Mouse (Mus musculus) midbrain, embryonic 16.5 days (tissue): ENCODE data around the gene Gm45753. TPM values are rescaled to one million over a fixed set of nuclear protein-coding genes. Genes with fewer than 3 reads are reported as not detected.
"Not testable (repeated sequence)": the region's sequence is repeated elsewhere in the genome, so short reads cannot be mapped to it uniquely, and the experiment has no call there.

Experiments
- ATAC-seq: fragments of 200-750 bp; cut with Nextera tagmentation; 2 replicates; pipeline ENCODE4 v1.8.0; 2017; ENCODE audit warnings: moderate TSS enrichment
- H3K27ac ChIP-seq: fragments of 300-500 bp; sonication (generic); 2 replicates; pipeline ENCODE4 v1.5.1; 2014; ENCODE audit warnings: mild to moderate bottlenecking, low read length, mixed read lengths
- H3K27me3 ChIP-seq: fragments of 300-500 bp; sonication (generic); 2 replicates; pipeline ENCODE4 v1.6.1; 2014; ENCODE audit warnings: low read depth, low read length, mixed read lengths; ENCODE audit not compliant: control insufficient read depth, insufficient read depth
- H3K36me3 ChIP-seq: fragments of 300-500 bp; sonication (generic); 2 replicates; pipeline ENCODE4 v1.6.1; 2014; ENCODE audit warnings: mild to moderate bottlenecking, low read length, moderate library complexity, mixed read lengths; ENCODE audit not compliant: control insufficient read depth, insufficient read depth
- H3K4me1 ChIP-seq: fragments of 300-500 bp; sonication (generic); 2 replicates; pipeline ENCODE4 v1.6.1; 2014; ENCODE audit warnings: mild to moderate bottlenecking, low read length, mixed read lengths; ENCODE audit not compliant: control insufficient read depth, insufficient read depth
- H3K4me2 ChIP-seq: fragments of 300-500 bp; sonication (generic); 2 replicates; pipeline ENCODE4 v1.6.1; 2014; ENCODE audit warnings: mild to moderate bottlenecking, low read length, mixed read lengths
- H3K4me3 ChIP-seq: fragments of 300-500 bp; sonication (generic); 2 replicates; pipeline ENCODE4 v1.5.1; 2014; ENCODE audit warnings: low read depth, mild to moderate bottlenecking, low read length, moderate library complexity, mixed read lengths
- H3K9ac ChIP-seq: fragments of 300-500 bp; sonication (generic); 2 replicates; pipeline ENCODE4 v1.6.1; 2014; ENCODE audit warnings: low read depth, low read length, mixed read lengths
- H3K9me3 ChIP-seq: fragments of 300-500 bp; sonication (generic); replicated peaks from 2 replicates; pipeline ENCODE4 v1.6.1; 2014; ENCODE audit warnings: mild to moderate bottlenecking, low read length, mixed read lengths; ENCODE audit not compliant: control insufficient read depth, poor library complexity, severe bottlenecking
- WGBS: fragments of 180-500 bp; shearing (Covaris S2); extraction: QIAGEN DNeasy Blood & Tissue Kit; methylation state at CpG from one replicate; pipeline ENCODE4 v1.1.7; 2014; 5-methylcytosine and 5-hydroxymethylcytosine counted together
- polyA plus RNA-seq: library from polyadenylated mRNA; unstranded; fragments of >200 nt; fragmentation: Nextera tagmentation; extraction: Ambion mirVana; gene quantifications from 2 replicates; pipeline ENCODE4 v1.2.1, GENCODE M21; 2015

Gm45753 gene
- polyA plus RNA-seq, 1 experiment from 2014 or later = not detected

- 95% methylated on average over 6 of the region's 6 CpGs for WGBS
- Histone ChIP-seq H3K4me1 (peaks cover 5% of the 10 kb centered on the region; the same call in 1 of the 2 replicates), H3K27ac (no peak overlapping the region), H3K4me2 (no peak overlapping the region), H3K9ac (no peak overlapping the region), H3K4me3 (no peak overlapping the region), H3K27me3 (peaks cover 7% of the 10 kb centered on the region), H3K36me3 (no peaks in the 10 kb centered on the region), H3K9me3 (no peaks in the 10 kb centered on the region)
- no peak for ATAC-seq
Measured at GRCm38 (mm10) chr8:45329206-45329980, 21.1 kb upstream of the Gm45753 start.

GRCm38 (mm10) chr8:45327076-45327475 lies 18.8 kb upstream of the Gm45753 start:
- not testable (repeated sequence) for H3K27ac ChIP-seq, H3K9ac ChIP-seq, H3K9me3 ChIP-seq, ATAC-seq, H3K27me3 ChIP-seq, H3K4me2 ChIP-seq, H3K4me3 ChIP-seq, H3K36me3 ChIP-seq, H3K4me1 ChIP-seq

GRCm38 (mm10) chr8:45324151-45324550 lies 15.9 kb upstream of the Gm45753 start:
- WGBS = 87% methylated on average over 4 of the region's 4 CpGs
- no peak overlapping the region for H3K4me3 ChIP-seq
- no peaks in the 10 kb centered on the region for H3K9me3 ChIP-seq
- H3K27me3 ChIP-seq = no peaks in the 10 kb centered on the region
- H3K27ac ChIP-seq = no peak overlapping the region
- no peaks in the 10 kb centered on the region for H3K4me1 ChIP-seq
- no peaks in the 10 kb centered on the region for H3K36me3 ChIP-seq
- no peak for ATAC-seq
- H3K9ac ChIP-seq = no peak overlapping the region
- H3K4me2 ChIP-seq = no peak overlapping the region

GRCm38 (mm10) chr8:45321365-45321764 lies 13.1 kb upstream of the Gm45753 start:
- Histone ChIP-seq H3K9me3 (no peaks in the 10 kb centered on the region), H3K4me1 (no peaks in the 10 kb centered on the region), H3K27me3 (no peaks in the 10 kb centered on the region), H3K27ac (no peak overlapping the region), H3K4me3 (no peak overlapping the region), H3K4me2 (no peak overlapping the region), H3K36me3 (no peaks in the 10 kb centered on the region), H3K9ac (no peak overlapping the region)
- 83% methylated on average over 2 of the region's 2 CpGs for WGBS
- no peak for ATAC-seq

GRCm38 (mm10) chr8:45320930-45321329 lies 12.7 kb upstream of the Gm45753 start:
- 67% methylated on average over 1 of the region's 1 CpGs for WGBS
- no peaks in the 10 kb centered on the region for H3K36me3 ChIP-seq
- H3K27ac ChIP-seq = no peak overlapping the region
- no peak for ATAC-seq
- H3K4me1 ChIP-seq = no peaks in the 10 kb centered on the region
- H3K9me3 ChIP-seq = no peaks in the 10 kb centered on the region
- no peaks in the 10 kb centered on the region for H3K27me3 ChIP-seq
- H3K4me3 ChIP-seq = no peak overlapping the region
- H3K4me2 ChIP-seq = no peak overlapping the region
- no peak overlapping the region for H3K9ac ChIP-seq

- ATAC-seq = no peak
- H3K27ac ChIP-seq = no peak overlapping the region
- H3K4me1 ChIP-seq = no peaks in the 10 kb centered on the region
- H3K36me3 ChIP-seq = no peaks in the 10 kb centered on the region
- H3K27me3 ChIP-seq = no peaks in the 10 kb centered on the region
- no peak overlapping the region for H3K4me3 ChIP-seq
- H3K4me2 ChIP-seq = no peak overlapping the region
- WGBS = 95% methylated on average over 4 of the region's 4 CpGs
- H3K9me3 ChIP-seq = no peaks in the 10 kb centered on the region
- no peak overlapping the region for H3K9ac ChIP-seq
Measured at GRCm38 (mm10) chr8:45310967-45311366, 2.7 kb upstream of the Gm45753 start.

- H3K27ac ChIP-seq = no peak overlapping the region
- no peak overlapping the region for H3K4me2 ChIP-seq
- 88% methylated on average over 1 of the region's 1 CpGs for WGBS
- H3K27me3 ChIP-seq = no peaks in the 10 kb centered on the region
- no peak for ATAC-seq
- no peak overlapping the region for H3K4me3 ChIP-seq
- H3K9ac ChIP-seq = no peak overlapping the region
- H3K9me3 ChIP-seq = no peaks in the 10 kb centered on the region
- no peaks in the 10 kb centered on the region for H3K36me3 ChIP-seq
- no peaks in the 10 kb centered on the region for H3K4me1 ChIP-seq
Measured at GRCm38 (mm10) chr8:45305479-45305878, 2.8 kb downstream of the Gm45753 start.

GRCm38 (mm10) chr8:45304354-45304753 lies 3.9 kb downstream of the Gm45753 start:
- Histone ChIP-seq H3K4me3 (no peak overlapping the region), H3K4me2 (no peak overlapping the region), H3K9me3 (no peaks in the 10 kb centered on the region), H3K36me3 (no peaks in the 10 kb centered on the region), H3K27ac (no peak overlapping the region), H3K27me3 (no peaks in the 10 kb centered on the region), H3K4me1 (no peaks in the 10 kb centered on the region), H3K9ac (no peak overlapping the region)
- 92% methylated on average over 3 of the region's 3 CpGs for WGBS
- ATAC-seq = no peak

- Histone ChIP-seq H3K9me3 (no peaks in the 10 kb centered on the region), H3K27ac (no peak overlapping the region), H3K4me1 (no peaks in the 10 kb centered on the region), H3K27me3 (no peaks in the 10 kb centered on the region), H3K36me3 (no peaks in the 10 kb centered on the region), H3K4me2 (no peak overlapping the region), H3K9ac (no peak overlapping the region), H3K4me3 (no peak overlapping the region)
- ATAC-seq = no peak
- 55% methylated on average over 8 of the region's 8 CpGs for WGBS
Measured at GRCm38 (mm10) chr8:45302390-45302789, 5.9 kb downstream of the Gm45753 start.
